Mouse (Mus musculus): Measurements from ENCODE around the gene Proser3. TPM values are rescaled to one million over a fixed set of nuclear protein-coding genes. Genes with fewer than 3 reads are reported as not detected.
A peak's percentile ranks its signal among the peaks of the same experiment; 100 is the strongest.
"Not testable (repeated sequence)": the region's sequence is repeated elsewhere in the genome, so short reads cannot be mapped to it uniquely, and the experiment has no call there.

The Proser3 gene
- total RNA-seq, 2 experiments from 2014 or later = 0.38 to 0.77 TPM

DNA sequence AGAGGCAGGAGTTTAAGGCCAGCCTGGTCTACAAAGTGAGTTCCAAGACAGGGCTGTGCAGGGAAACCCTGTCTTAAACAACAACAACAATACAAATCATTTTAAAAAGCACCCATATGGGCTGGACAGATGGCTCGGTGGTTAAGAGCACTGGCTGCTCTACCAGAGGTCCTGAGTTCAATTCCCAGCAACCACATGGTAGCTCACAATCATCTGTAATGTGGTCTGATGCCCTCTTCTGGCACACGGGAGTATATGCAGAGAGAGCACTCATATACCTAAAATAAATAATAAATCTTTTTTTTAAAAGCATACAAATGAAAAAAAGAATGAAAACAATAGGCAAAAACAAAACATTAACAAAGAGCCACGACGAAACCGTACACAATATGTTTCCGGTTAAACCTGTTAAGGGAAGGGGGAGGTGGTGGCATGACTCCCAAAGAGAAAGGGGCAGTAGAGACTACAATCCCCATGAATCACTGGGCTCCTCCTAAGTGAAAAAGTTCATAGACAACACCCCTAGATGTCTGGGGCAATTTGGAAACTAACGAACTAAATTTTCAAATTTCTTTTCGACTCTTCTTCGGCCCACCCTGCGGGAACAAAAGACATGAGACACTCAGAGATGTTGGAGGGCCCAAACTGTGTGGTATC lies 526 bp downstream of the Proser3 start:
- peak; percentile 59 for ATAC-seq (replicated peaks; ENCODE audit: low FRiP score, poor library complexity, severe bottlenecking)

DNA sequence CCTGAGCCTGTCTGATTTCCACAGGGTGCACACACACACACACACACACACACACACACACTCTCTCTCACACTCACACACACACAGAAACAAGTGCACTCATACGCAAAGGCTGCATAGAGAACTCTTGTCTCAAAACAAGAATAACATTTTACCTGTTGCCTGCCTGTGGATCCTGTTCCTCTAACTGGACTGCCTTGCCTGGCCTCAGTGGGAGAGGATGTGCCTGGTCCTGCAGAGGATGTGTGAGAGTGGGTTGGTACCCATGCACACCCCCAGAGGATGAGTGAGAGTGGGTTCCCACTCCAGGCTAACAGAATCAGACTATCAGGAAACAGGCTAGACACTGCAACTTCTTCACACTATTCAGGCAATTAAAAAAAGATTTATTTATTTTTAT lies 1.5 kb downstream of the Proser3 start:
- ATAC-seq (replicated peaks; ENCODE audit: low FRiP score, poor library complexity, severe bottlenecking) = no peak

DNA sequence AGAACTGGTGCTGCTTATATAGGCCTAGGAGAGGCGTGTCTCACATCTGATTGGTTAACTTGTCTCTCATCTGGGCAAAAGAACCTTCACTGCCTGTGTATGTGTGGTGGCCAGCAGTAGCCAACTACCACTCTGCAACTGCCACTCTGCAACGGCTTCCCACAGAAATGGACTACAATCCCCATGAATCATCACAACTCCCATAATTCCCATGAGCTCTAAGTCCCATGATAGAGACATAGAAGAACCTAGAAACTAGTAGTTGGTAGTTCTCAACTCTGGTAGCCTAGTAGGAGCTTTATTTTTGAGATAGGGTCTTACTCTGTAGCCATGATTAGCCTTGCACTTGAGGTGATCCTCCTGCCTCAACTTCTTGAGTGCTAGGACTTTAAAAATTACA lies 2.2 kb downstream of the Proser3 start:
- no peak for ATAC-seq (replicated peaks; ENCODE audit: low FRiP score, poor library complexity, severe bottlenecking)

DNA sequence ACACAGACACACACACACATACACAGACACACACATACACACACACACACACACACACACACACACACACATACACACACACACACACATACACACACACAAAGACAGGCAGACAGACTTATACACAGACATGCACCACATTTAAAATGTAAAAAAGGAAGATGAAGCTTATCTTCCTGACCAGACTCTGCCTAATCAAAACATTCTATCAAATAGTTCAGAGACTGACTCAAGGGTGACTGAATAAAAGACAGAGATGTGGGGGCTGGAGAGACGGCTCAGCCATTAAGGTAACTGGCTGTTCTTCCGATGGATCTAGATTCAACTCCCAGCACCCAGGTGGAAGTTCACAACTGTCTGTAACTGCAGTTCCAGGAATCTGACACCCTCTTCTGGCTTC lies 7.8 kb downstream of the Proser3 start:
- ATAC-seq (replicated peaks; ENCODE audit: low FRiP score, poor library complexity, severe bottlenecking) = peak; percentile 29; the same call in 1 of the 2 replicates

DNA sequence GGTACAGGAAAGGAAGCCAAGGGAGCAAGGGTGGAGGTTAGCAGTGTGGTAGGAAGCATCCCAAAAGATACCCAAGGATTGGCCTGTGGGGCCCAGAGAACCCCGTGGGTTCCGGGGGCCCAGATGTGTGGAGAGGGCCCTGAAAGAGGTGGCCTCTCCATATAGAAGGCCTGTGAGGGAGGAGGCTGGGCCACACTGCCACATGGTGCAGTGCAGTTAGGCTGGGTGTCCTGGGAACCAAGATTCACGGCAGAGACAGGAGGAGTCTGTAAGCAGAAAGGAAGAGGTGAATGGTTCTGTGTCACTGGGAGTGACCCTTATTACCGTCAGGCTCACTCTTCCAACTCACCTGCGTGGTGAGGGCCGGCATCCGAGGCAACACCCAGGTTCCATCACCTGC lies 11.5 kb downstream of the Proser3 start:
- ATAC-seq (replicated peaks; ENCODE audit: low FRiP score, poor library complexity, severe bottlenecking) = no peak

DNA sequence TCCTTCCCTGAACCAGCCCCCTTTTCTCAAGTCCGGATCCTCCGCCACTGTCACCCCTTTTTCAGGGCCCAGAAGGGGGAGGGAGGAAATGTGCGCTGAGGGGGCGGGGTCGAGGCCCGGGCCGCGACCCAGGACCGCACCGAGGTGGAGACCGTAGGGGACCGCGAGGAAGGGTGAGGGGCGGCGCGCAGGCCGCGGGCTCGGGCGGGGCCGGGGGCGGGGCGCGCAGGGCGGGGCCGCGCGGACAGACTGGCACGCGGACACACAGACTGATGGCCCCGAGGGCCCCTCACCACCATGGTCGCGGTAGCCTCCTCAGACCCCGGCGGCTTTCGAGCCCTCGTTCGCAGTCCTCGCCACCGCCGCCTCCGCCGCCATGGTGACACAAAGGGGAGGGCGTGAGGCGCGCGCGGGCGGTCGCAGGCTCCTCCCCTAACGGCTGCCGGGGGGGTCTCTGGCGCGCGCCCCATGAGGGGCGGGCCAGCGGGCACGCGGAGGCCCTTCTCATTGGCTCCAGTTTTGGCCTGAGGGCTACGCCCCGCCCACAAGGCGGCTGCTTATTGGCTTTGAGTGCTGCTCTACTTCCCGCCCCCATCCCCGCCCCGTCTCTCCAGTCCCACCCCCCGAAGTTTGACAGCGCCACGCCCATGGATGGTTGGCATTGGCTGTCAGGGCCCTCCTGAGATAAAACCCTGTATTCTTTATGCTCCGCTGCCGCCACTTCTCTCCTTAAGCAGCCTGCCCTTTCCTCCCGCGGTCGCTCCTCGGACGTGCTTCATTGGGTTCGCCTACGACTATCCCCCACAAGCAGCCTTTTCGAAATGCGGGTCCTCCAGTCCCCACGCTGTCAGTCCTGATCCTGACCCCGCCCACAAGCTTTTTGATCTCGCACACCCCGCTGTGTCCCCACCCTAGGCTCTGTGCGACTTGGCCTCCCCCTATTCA lies 17.2 kb downstream of the Proser3 start, which contains the start of gene Arhgap33:
Gene Arhgap33, minus strand, starts transcription at position 428 of the 945 bp plus-strand sequence.
- ATAC-seq (replicated peaks; ENCODE audit: low FRiP score, poor library complexity, severe bottlenecking) = peak; percentile 89

DNA sequence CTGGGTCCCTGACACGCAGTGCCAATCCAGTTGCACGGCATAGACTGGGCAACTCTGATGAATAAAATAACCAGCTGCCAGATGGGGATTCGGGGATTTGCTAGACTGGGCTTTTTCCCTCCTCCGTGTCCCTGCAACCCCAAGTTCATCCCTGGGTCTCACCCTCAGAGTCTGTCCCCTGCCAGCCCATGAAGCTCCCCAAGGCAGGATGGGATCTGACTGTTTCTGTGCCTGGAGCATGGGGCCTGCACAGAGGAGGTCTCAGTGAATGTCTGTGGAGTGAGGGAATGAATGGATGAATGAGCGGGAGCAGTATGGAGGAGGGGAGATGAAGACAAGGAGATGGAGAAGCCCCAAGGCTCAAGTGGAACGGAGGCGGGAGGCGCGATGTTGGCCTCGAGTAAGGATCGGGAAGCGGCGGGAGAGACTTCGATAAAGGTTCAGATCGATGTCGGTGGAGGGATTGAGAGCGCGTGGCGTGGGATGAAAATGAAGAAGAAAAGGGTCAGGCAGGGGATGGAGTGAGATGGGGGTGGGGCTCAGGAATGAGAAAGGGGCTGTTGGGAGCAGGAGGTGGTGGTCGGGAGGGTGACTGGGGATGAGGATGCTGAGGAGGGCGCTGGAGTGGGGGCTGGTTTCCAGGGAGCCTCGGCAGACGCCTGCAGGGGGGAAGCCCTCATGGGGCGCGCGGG lies 18.0 kb downstream of the Proser3 start:
- ATAC-seq (replicated peaks; ENCODE audit: low FRiP score, poor library complexity, severe bottlenecking) = no peak

DNA sequence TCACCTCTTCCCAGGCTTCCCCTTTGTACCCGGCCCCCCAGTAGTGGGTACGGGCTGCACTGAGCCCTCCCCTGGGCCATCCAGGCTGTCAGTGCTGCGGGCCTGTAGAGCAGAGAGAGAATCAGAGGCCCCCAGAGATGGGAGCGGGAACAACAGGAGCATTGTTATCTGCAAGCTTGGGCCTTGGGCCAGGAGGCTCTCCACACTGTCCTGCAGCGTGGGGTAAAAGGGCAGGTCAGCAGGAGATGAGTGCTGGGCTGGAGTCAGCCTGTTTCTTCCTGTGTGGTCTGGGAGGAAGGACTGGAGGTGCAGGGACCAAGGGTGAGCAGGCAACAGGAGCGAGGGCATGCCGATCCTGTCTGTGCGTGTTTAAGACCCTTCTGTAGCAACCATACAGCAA lies 19.2 kb downstream of the Proser3 start:
- no peak for ATAC-seq (replicated peaks; ENCODE audit: low FRiP score, poor library complexity, severe bottlenecking)

DNA sequence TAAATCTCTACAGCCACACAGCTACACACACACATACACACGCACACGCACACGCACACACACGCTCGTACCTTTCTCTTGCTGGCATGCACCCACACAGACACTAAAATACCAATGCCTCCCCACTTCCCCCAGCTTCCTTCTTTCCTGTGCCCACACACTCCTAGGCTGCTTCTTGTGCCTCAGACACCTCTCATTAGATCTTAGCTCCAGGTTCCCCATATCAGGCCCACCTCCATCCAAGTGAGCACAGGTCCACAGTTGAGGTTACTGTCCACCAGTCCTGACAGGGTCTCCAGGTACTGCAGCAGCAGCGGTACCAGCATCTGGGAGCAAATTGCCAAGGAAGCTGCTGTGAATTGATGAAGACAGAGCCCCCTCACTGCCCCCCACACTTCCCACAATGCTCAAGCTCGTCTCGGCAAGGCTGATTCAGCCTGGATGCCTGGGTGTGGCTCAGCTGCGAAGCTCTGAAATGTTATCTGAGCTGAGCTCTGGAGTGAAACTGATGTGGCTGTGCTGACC lies 20.7 kb downstream of the Proser3 start:
- ATAC-seq (replicated peaks; ENCODE audit: low FRiP score, poor library complexity, severe bottlenecking) = no peak

DNA sequence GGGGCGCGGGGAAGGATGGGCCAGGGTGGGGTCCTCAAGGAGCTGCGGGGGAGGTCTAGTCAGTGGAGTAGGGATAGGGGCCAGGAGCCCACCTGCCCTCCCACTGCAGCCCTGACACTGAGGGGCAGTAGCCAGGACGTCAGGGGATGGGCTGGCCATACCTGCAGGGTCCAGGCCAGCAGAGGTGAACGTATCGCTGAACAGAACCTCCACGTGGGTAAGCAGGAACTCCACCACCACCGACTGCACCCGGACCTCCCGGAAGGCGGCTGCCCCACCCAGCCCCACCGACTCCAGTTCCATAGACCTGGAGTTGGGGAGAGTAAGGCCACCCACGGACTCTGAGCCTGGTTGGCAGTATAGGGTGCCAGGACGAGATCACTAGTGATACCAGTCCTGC lies 25.1 kb downstream of the Proser3 start:
- no peak for ATAC-seq (replicated peaks; ENCODE audit: low FRiP score, poor library complexity, severe bottlenecking)

DNA sequence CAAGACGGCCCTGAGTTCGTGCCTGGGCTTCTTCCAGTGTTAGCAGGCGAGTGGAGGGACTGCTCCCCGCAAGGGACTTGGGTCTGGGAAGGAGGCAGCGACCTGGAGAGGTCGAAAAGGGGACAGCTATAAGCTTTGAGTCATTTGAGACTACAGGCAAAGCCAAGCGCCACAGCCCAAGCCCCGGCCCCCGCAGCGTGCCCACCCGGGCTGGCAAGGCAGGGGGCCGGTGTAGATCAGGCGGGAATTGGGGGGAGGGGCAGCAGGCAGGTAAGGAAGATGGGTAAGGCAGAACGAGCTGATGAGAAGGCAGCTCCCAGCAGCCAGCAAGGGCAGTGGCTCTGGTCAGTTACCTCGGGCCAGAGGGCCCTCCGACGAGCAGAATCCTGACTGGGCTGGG lies 25.7 kb downstream of the Proser3 start:
- no peak for ATAC-seq (replicated peaks; ENCODE audit: low FRiP score, poor library complexity, severe bottlenecking)

DNA sequence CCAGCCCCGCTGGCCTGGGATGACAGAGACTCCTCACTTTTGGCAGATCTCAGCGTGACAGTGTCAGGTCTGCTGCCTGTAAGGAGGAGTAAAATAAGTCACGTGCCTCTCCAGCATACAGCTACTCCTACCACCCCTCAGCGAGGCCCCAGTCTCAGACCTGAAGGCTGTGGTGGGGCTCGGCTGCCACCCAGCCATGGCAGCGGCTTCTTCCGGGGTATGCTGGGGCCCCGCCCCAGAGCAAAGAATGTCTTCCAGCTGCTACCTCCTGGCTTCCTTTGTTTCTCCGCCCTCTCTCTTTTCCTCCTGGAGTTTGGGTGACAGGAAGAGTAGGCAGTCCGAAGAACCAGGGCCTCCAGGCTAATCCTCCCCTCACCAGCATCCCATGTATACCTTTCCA lies 26.1 kb downstream of the Proser3 start:
- ATAC-seq (replicated peaks; ENCODE audit: low FRiP score, poor library complexity, severe bottlenecking) = no peak

DNA sequence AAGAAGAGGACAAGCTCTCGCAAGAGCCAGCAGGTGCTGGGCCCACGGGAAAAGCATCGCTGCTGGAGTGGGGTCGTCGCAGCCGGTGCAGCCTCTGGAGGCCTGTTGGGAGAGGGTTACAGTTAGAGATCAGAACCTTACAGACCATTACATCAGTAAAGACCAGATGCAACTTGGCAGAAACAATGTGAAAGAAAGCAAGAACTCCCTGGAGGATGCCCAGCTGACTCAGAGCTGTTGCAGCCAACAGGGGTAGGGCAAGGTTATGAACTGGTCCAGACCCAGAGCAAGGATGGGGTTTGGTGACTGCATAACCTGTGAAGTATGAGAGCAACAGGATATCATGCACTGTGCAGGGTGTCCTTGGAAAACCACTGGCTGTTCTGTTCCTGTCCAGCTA lies 27.6 kb downstream of the Proser3 start:
- ATAC-seq (replicated peaks; ENCODE audit: low FRiP score, poor library complexity, severe bottlenecking) = no peak

DNA sequence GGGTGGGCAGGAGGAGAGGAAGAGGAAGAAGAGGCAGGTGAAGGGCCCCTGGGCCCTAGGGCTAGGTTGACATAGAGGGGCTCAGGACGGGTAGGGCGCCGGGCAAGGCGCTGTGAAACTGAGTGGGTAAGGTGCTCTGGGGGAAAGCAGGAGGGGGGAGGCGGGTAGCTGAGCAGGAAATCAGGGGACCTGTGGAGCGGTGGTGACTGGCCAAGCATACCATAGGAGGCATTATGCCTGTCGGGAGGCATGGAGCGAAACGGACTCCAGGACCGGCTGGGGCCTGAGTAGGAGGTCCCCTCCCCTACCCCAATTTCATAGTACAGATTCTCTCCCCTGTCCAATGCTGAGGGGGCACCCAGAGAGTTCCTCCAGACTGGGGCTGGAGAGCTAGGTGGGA lies 29.2 kb downstream of the Proser3 start:
- no peak for ATAC-seq (replicated peaks; ENCODE audit: low FRiP score, poor library complexity, severe bottlenecking)

DNA sequence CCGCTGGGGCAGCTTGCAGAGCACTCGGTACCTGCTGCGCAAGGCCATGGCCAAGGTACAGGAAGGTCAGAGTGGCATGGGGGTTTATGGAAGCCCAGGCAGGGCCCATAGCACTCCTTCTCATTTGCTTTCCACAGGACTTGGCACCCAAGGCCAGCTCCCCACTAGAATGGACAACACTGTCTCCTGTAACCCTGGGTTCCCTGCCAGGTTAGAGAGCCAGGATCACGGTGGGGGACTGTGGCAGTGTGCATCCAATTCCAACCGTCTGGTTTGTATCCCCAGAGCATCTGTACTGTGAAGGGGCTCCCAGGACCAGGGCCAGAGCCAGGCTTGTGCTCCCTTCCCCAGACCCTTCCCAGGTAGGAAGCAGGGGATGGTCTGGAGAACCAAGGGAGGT lies 31.2 kb downstream of the Proser3 start:
- no peak for ATAC-seq (replicated peaks; ENCODE audit: low FRiP score, poor library complexity, severe bottlenecking)

DNA sequence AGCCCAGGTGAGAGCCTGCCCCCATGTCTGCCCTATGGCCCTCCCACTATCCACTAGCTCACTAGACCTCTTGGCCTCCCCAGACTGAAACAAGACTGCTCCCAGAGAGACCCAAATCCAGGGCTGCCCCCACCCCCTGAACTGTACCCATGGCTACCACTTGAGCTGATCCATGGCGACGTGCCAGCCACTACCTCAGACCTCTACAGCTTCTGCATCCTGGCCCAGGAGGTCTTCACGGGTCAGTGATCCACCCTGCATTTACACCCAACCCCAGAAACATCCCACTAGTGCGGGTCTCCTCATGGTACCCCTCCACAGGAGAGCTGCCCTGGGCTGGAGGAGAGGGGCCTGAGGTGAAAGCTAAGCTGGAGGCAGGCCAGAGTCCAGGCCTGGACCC lies 31.7 kb downstream of the Proser3 start:
- ATAC-seq (replicated peaks; ENCODE audit: low FRiP score, poor library complexity, severe bottlenecking) = no peak

DNA sequence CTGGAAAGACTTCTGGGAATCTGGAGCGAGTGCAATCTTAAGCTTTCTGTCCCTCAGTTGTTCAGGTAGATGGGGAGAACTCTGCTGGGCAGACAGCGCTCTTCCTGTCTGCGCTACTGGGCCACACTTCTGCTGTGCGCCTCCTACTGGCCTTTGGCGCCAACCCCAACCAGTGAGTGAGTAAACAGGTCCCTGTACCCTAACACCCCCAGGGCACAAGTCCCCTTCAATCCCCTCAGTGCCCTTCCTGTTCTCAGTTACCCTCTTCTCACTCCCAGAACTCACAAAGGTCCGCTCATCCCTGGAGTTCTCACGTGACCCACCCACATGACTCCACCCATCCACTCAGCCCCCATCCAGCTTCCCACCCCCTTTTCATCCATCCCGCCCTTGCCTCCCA lies 33.8 kb downstream of the Proser3 start:
- ATAC-seq (replicated peaks; ENCODE audit: low FRiP score, poor library complexity, severe bottlenecking) = no peak

DNA sequence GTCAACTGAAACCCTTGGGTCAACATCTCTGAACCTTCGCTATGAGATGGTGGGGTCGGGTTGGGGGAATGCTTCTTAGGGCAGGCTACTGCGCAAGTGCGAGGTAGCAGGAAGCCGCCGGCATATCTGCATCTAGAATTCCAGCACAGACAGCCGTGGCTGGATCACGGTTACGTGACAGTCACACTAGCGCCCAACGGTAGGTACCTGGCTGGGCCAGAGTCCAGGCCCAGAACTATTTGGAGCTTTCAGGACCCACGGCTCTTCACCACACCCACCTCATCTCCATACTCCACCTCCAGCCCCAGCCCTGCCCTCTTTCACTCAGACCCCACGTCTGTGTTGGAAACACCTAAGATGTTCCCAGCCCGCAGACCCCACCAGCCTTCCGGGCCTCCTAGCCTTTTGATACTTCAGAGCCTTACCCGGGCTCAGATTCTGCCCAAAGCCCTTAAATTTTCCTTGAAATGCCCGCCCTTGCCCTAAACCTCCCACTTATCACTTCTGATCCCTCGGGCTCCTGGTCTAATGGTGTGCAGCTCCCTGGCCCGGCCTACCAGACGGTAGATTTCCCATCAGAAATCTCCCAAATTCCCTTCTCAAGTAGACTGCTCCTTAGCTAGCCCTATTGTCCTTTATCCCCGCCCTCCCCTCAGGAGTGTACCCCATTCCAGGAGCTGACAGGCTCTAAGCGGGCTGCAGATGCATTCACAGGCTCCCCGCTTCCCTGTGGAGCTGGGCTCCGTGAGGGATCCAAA lies 36.9 kb downstream of the Proser3 start:
- no peak for ATAC-seq (replicated peaks; ENCODE audit: low FRiP score, poor library complexity, severe bottlenecking)

DNA sequence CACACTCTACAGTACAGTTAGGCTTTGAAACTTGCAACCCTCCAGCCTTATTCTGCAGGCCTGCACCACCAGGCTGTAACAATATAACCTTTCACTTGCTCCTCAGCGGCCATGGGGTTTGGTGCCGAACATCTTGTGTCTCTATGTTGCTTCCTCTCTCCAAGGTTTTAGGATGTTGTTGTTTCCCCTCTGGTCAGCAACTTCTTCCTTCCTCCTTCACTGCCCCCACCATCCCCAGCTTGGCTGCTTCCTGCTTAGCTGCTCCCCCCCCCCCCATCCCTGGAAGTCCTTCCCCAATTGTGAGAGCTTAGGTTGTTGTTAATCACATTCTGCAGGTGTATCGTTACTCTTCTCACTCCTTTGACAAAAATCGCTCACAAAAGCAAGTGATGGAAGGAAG lies 44.0 kb downstream of the Proser3 start:
- ATAC-seq (replicated peaks; ENCODE audit: low FRiP score, poor library complexity, severe bottlenecking) = no peak

DNA sequence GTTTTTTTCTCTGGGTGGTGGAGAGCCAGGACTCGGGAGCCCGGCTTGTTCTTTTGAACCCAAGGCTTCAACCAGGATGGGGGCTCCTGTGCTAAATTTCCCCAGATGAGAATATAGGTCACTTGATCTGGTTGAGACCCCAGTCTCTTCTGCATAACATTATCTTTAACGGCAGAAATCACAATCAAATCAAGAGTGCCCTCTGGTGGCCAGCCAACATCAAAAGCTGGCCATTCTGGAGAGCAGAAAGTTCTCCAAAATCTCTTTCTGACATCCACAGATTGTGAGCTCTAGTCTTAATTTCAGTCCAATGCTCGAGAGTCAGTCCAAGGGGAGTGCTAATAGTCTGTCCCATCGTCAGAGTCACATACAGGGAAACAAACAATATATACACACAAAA lies 50.9 kb downstream of the Proser3 start:
- ATAC-seq (replicated peaks; ENCODE audit: low FRiP score, poor library complexity, severe bottlenecking) = not testable (repeated sequence)
